ENCODE assay signal across 13 mouse cellular contexts in the genomic region with DNA sequence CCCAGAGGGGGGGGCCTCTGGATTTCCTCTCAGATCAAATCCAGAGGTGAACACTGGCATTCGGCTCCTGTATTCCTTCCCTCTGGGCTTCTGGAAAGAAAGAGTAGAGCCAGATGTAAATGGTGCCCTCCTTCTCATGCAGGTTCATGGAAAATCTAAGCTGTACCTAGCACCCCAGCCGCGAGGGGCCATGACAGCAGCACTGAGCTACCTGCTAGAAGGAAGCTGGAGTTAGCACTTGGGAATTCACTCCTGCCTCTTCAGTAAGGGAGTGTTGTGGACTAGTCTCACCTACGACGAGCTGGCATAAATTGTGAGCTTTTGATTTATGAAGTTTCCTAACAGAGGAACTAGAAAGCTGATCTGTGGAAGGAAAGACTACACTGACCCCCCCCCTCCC. TPM values are rescaled to one million over a fixed set of nuclear protein-coding genes. Genes with fewer than 3 reads are reported as not detected.
A peak's percentile ranks its signal among the peaks of the same experiment; 100 is the strongest.
DNase-seq lines count a peak whose midpoint lies in the region; ATAC-seq and TF ChIP-seq lines count a peak whose summit lies in the region.
"Had no signal": no experiment of that assay in that cellular context is flagged by ENCODE, and none has a peak within 500 bp of the region (broad histone marks: within the 10 kb centered on the region; RNA-seq: fewer than 3 reads in every experiment).

No protein-coding gene starts in this region.

- TF ChIP-seq CTCF in midbrain, postnatal 0 days (IDR thresholded peaks at IDR 0.05), result no peak

- no peak for ATAC-seq in kidney, embryonic 15.5 days (replicated peaks; ENCODE audit: low FRiP score)
- peak; percentile 9; the same call in 1 of the 2 replicates for ATAC-seq in hindbrain, embryonic 15.5 days (ENCODE audit: low FRiP score, low read depth)
- ATAC-seq in midbrain, postnatal 0 days (ENCODE audit: low FRiP score), result no peak
- no peak for ATAC-seq in erythroblast, adult 5-6 weeks (replicated peaks; ENCODE audit: low FRiP score, poor library complexity, severe bottlenecking)

- no peaks in the 10 kb centered on the region for H3K9me3 ChIP-seq in kidney, embryonic 15.5 days (replicated peaks)
- H3K9me3 ChIP-seq in embryonic facial prominence, embryonic 10.5 days, result no peaks in the 10 kb centered on the region
- H3K9me3 ChIP-seq in hindbrain, embryonic 15.5 days, result no peaks in the 10 kb centered on the region
- no peaks in the 10 kb centered on the region for H3K9me3 ChIP-seq in midbrain, postnatal 0 days (ENCODE audit: low read length)
- H3K9me3 ChIP-seq: G1E; midbrain, embryonic 12.5 days had no signal

- H3K27ac ChIP-seq in kidney, embryonic 15.5 days, result 0 out of 2 replicates have a peak overlapping the region, but pooled peaks have one; percentile 33
- no peak overlapping the region; the same call in 1 of the 2 replicates for H3K27ac ChIP-seq in embryonic facial prominence, embryonic 10.5 days (replicated peaks)
- peak overlapping the region; percentile 71 for H3K27ac ChIP-seq in hindbrain, embryonic 15.5 days (replicated peaks)
- H3K27ac ChIP-seq in midbrain, postnatal 0 days (ENCODE audit: low read depth, low read length), result peak overlapping the region; percentile 71
- H3K27ac ChIP-seq: midbrain, embryonic 12.5 days had no signal

- 65% methylated on average over 5 of the region's 5 CpGs for WGBS in kidney, embryonic 15.5 days
- 83% methylated on average over 5 of the region's 5 CpGs for WGBS in embryonic facial prominence, embryonic 10.5 days
- WGBS in hindbrain, embryonic 15.5 days, result 88% methylated on average over 5 of the region's 5 CpGs
- 76% methylated on average over 5 of the region's 5 CpGs for WGBS in midbrain, postnatal 0 days

- H3K36me3 ChIP-seq in kidney, embryonic 15.5 days, result no peaks in the 10 kb centered on the region
- H3K36me3 ChIP-seq in embryonic facial prominence, embryonic 10.5 days (replicated peaks), result no peaks in the 10 kb centered on the region
- H3K36me3 ChIP-seq in hindbrain, embryonic 15.5 days, result no peaks in the 10 kb centered on the region
- no peaks in the 10 kb centered on the region for H3K36me3 ChIP-seq in midbrain, postnatal 0 days (ENCODE audit: insufficient read depth, low read length)
- H3K36me3 ChIP-seq: G1E; midbrain, embryonic 12.5 days had no signal

- H3K9ac ChIP-seq in kidney, embryonic 15.5 days, result no peak overlapping the region
- H3K9ac ChIP-seq in hindbrain, embryonic 15.5 days, result no peak overlapping the region
- no peak overlapping the region for H3K9ac ChIP-seq in midbrain, postnatal 0 days (replicated peaks; ENCODE audit: low read length, poor library complexity, severe bottlenecking)
- H3K9ac ChIP-seq: midbrain, embryonic 12.5 days had no signal

- H3K4me2 ChIP-seq in kidney, embryonic 15.5 days, result 0 out of 2 replicates have a peak overlapping the region, but pooled peaks have one; percentile 17
- no peak overlapping the region for H3K4me2 ChIP-seq in hindbrain, embryonic 15.5 days
- H3K4me2 ChIP-seq in midbrain, postnatal 0 days (ENCODE audit: low read depth, low read length, poor library complexity, severe bottlenecking), result no peak overlapping the region
- H3K4me2 ChIP-seq: midbrain, embryonic 12.5 days had no signal

- H3K4me3 ChIP-seq in kidney, embryonic 15.5 days (replicated peaks), result no peak overlapping the region
- H3K4me3 ChIP-seq in embryonic facial prominence, embryonic 10.5 days, result no peak overlapping the region
- no peak overlapping the region for H3K4me3 ChIP-seq in hindbrain, embryonic 15.5 days
- no peak overlapping the region for H3K4me3 ChIP-seq in midbrain, postnatal 0 days (ENCODE audit: low read depth, low read length)
- H3K4me3 ChIP-seq: midbrain, embryonic 12.5 days had no signal

- H3K4me1 ChIP-seq in kidney, embryonic 15.5 days, result peaks cover 17% of the 10 kb centered on the region
- peaks cover 27% of the 10 kb centered on the region for H3K4me1 ChIP-seq in embryonic facial prominence, embryonic 10.5 days
- peaks cover 14% of the 10 kb centered on the region for H3K4me1 ChIP-seq in hindbrain, embryonic 15.5 days (replicated peaks)
- peaks cover 7% of the 10 kb centered on the region; the same call in 1 of the 2 replicates for H3K4me1 ChIP-seq in midbrain, postnatal 0 days (ENCODE audit: insufficient read depth, low read length)

- H3K27me3 ChIP-seq in kidney, embryonic 15.5 days, result no peaks in the 10 kb centered on the region
- H3K27me3 ChIP-seq in embryonic facial prominence, embryonic 10.5 days (replicated peaks; ENCODE audit: low read depth, poor library complexity, severe bottlenecking), result no peaks in the 10 kb centered on the region
- no peaks in the 10 kb centered on the region for H3K27me3 ChIP-seq in hindbrain, embryonic 15.5 days
- no peaks in the 10 kb centered on the region for H3K27me3 ChIP-seq in midbrain, postnatal 0 days (ENCODE audit: insufficient read depth, low read length)
- H3K27me3 ChIP-seq: midbrain, embryonic 12.5 days had no signal

- DNase-seq in kidney, adult 8-10 months, result no peak
- peak; percentile 10 for DNase-seq in embryonic facial prominence, embryonic 10.5 days (ENCODE audit: low spot score)
- no peak for DNase-seq in midbrain, postnatal 0 days (ENCODE audit: low spot score)
- DNase-seq in layer of hippocampus, adult 11-12 months (ENCODE audit: low spot score), result no peak
- DNase-seq: adrenal gland, adult 2 months; thymus, postnatal 25 days had no signal

RNA-seq across cellular contexts. Expression of a gene that starts 1.6 kb away (rescaled TPM):
- not detected in 2 replicates for polyA plus RNA-seq in kidney, embryonic 15.5 days (2015; fragmentation: Nextera tagmentation; extraction: Ambion mirVana)
- 0.07 TPM in 1 of 2 replicates, not detected in the other for polyA plus RNA-seq in embryonic facial prominence, embryonic 10.5 days (2016; fragmentation: Nextera tagmentation; extraction: Ambion mirVana)
- 0.13 TPM in 1 of 2 replicates, not detected in the other for polyA plus RNA-seq in hindbrain, embryonic 15.5 days (2015; fragmentation: Nextera tagmentation; extraction: Ambion mirVana)
- total RNA-seq in midbrain, postnatal 0 days (2014; rRNA removed), result not detected in 2 replicates
- polyA plus RNA-seq in midbrain, postnatal 0 days (2015; fragmentation: Nextera tagmentation; extraction: Ambion mirVana), result not detected in 2 replicates
- total RNA-seq in erythroblast, adult 5-6 weeks (2015; ENCODE audit: low replicate concordance), result not detected in 2 replicates
- total RNA-seq in erythroblast, adult 5-6 weeks (2017; ENCODE audit: low replicate concordance), result not detected in 2 replicates
- total RNA-seq: heart, adult 18-20 months had no signal
- polyA plus RNA-seq: G1E; limb, embryonic 11.5 days had no signal

RNA-seq across cellular contexts. Expression of a gene that starts 30.2 kb away (rescaled TPM):
- polyA plus RNA-seq in kidney, embryonic 15.5 days (2015; fragmentation: Nextera tagmentation; extraction: Ambion mirVana), result 167 and 186 TPM in 2 replicates
- polyA plus RNA-seq in embryonic facial prominence, embryonic 10.5 days (2016; fragmentation: Nextera tagmentation; extraction: Ambion mirVana), result 169 and 171 TPM in 2 replicates
- 264 and 270 TPM in 2 replicates for polyA plus RNA-seq in hindbrain, embryonic 15.5 days (2015; fragmentation: Nextera tagmentation; extraction: Ambion mirVana)
- 124 and 137 TPM in 2 replicates for total RNA-seq in midbrain, postnatal 0 days (2014; rRNA removed)
- polyA plus RNA-seq in midbrain, postnatal 0 days (2015; fragmentation: Nextera tagmentation; extraction: Ambion mirVana), result 299 and 315 TPM in 2 replicates
- total RNA-seq in erythroblast, adult 5-6 weeks (2015; ENCODE audit: low replicate concordance), result 39.3 and 48.2 TPM in 2 replicates
- total RNA-seq in erythroblast, adult 5-6 weeks (2017; ENCODE audit: low replicate concordance), result 28.4 and 31.3 TPM in 2 replicates
